9 mouse cellular contexts compared by ENCODE assay signal in the genomic region with DNA sequence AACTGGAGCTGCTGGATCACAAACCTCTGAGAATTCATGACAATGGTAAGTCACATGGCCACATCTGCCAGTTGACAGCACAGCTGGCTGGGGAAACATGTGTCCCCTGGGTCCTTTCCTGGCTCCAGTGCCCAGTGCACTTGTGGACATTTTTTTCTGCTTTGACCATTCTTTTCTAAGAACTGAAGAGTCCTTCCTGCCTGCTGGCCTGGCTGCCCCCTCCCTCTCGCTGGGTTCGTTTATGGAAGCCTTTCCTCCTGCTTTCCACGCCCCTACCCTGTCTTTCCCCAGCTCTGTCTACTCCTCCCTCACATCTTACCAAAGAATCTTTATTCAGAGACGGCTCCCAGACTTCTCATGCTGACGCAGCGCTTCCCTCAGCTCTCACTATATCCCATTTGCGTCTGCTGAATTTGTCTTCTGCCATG. TPM values are rescaled to one million over a fixed set of nuclear protein-coding genes. Genes with fewer than 3 reads are reported as not detected.
DNase-seq lines count a peak whose midpoint lies in the region; ATAC-seq and TF ChIP-seq lines count a peak whose summit lies in the region.
"Had no signal": no experiment of that assay in that cellular context is flagged by ENCODE, and none has a peak within 500 bp of the region (broad histone marks: within the 10 kb centered on the region; RNA-seq: fewer than 3 reads in every experiment).

No protein-coding gene starts in this region.

- H3K36me3 ChIP-seq in hindbrain, embryonic 11.5 days (ENCODE audit: control insufficient read depth, insufficient read depth, low read length): no peaks in the 10 kb centered on the region
- H3K36me3 ChIP-seq in hindbrain, embryonic 12.5 days: no peaks in the 10 kb centered on the region
- H3K36me3 ChIP-seq in stomach, embryonic 16.5 days (ENCODE audit: control insufficient read depth, insufficient read depth, low read length): no peaks in the 10 kb centered on the region
- no peaks in the 10 kb centered on the region for H3K36me3 ChIP-seq in stomach, postnatal 0 days (ENCODE audit: control insufficient read depth, insufficient read depth, low read length)
- no peaks in the 10 kb centered on the region for H3K36me3 ChIP-seq in hindbrain, embryonic 16.5 days (ENCODE audit: control insufficient read depth, insufficient read depth, low read length)
- H3K36me3 ChIP-seq in liver, embryonic 12.5 days: no peaks in the 10 kb centered on the region

- H3K27me3 ChIP-seq in hindbrain, embryonic 11.5 days (ENCODE audit: control insufficient read depth, insufficient read depth, low read length): no peaks in the 10 kb centered on the region
- H3K27me3 ChIP-seq in hindbrain, embryonic 12.5 days: no peaks in the 10 kb centered on the region
- no peaks in the 10 kb centered on the region for H3K27me3 ChIP-seq in stomach, embryonic 16.5 days (ENCODE audit: control insufficient read depth, insufficient read depth, low read length)
- no peaks in the 10 kb centered on the region for H3K27me3 ChIP-seq in stomach, postnatal 0 days (ENCODE audit: control insufficient read depth, insufficient read depth, low read length)
- H3K27me3 ChIP-seq in hindbrain, embryonic 16.5 days (replicated peaks; ENCODE audit: control insufficient read depth, insufficient read depth, low read length): no peaks in the 10 kb centered on the region
- H3K27me3 ChIP-seq in liver, embryonic 12.5 days (replicated peaks): no peaks in the 10 kb centered on the region

- no peak overlapping the region for H3K4me3 ChIP-seq in hindbrain, embryonic 11.5 days (ENCODE audit: low read depth, low read length)
- H3K4me3 ChIP-seq in hindbrain, embryonic 12.5 days: no peak overlapping the region
- H3K4me3 ChIP-seq in stomach, embryonic 16.5 days (replicated peaks; ENCODE audit: low read length): no peak overlapping the region
- H3K4me3 ChIP-seq in stomach, postnatal 0 days (ENCODE audit: low read depth, low read length): no peak overlapping the region
- no peak overlapping the region for H3K4me3 ChIP-seq in hindbrain, embryonic 16.5 days (ENCODE audit: low read length)
- no peak overlapping the region for H3K4me3 ChIP-seq in liver, embryonic 12.5 days

- no peak overlapping the region for H3K4me2 ChIP-seq in hindbrain, embryonic 11.5 days (replicated peaks; ENCODE audit: low read depth, low read length)
- H3K4me2 ChIP-seq in hindbrain, embryonic 12.5 days (replicated peaks): no peak overlapping the region
- H3K4me2 ChIP-seq in stomach, embryonic 16.5 days (ENCODE audit: low read depth, low read length): no peak overlapping the region
- no peak overlapping the region for H3K4me2 ChIP-seq in stomach, postnatal 0 days (replicated peaks; ENCODE audit: low read depth)
- no peak overlapping the region for H3K4me2 ChIP-seq in hindbrain, embryonic 16.5 days (ENCODE audit: low read length)
- H3K4me2 ChIP-seq in liver, embryonic 12.5 days: no peak overlapping the region

- no peaks in the 10 kb centered on the region for H3K4me1 ChIP-seq in hindbrain, embryonic 11.5 days (replicated peaks; ENCODE audit: control insufficient read depth, insufficient read depth, low read length)
- H3K4me1 ChIP-seq in hindbrain, embryonic 12.5 days: peaks cover 8% of the 10 kb centered on the region; the same call in 1 of the 2 replicates
- no peaks in the 10 kb centered on the region for H3K4me1 ChIP-seq in stomach, embryonic 16.5 days (ENCODE audit: control insufficient read depth, insufficient read depth, low read length)
- H3K4me1 ChIP-seq in stomach, postnatal 0 days (replicated peaks; ENCODE audit: control insufficient read depth, insufficient read depth): no peaks in the 10 kb centered on the region
- no peaks in the 10 kb centered on the region; the same call in 1 of the 2 replicates for H3K4me1 ChIP-seq in hindbrain, embryonic 16.5 days (ENCODE audit: control insufficient read depth, insufficient read depth, low read depth, low read length)
- peaks cover 6% of the 10 kb centered on the region; the same call in 1 of the 2 replicates for H3K4me1 ChIP-seq in liver, embryonic 12.5 days

- no peak for TF ChIP-seq EP300 in stomach, postnatal 0 days (optimal IDR thresholded peaks at IDR 0.05)

- no peak overlapping the region for H3K27ac ChIP-seq in hindbrain, embryonic 11.5 days (ENCODE audit: low read depth, low read length)
- no peak overlapping the region for H3K27ac ChIP-seq in hindbrain, embryonic 12.5 days
- no peak overlapping the region for H3K27ac ChIP-seq in stomach, embryonic 16.5 days (ENCODE audit: low read length)
- no peak overlapping the region for H3K27ac ChIP-seq in stomach, postnatal 0 days (replicated peaks)
- H3K27ac ChIP-seq in hindbrain, embryonic 16.5 days (ENCODE audit: low read depth, low read length): no peak overlapping the region
- H3K27ac ChIP-seq in liver, embryonic 12.5 days: no peak overlapping the region

- no peak overlapping the region for H3K9ac ChIP-seq in hindbrain, embryonic 11.5 days (ENCODE audit: low read depth, low read length)
- no peak overlapping the region for H3K9ac ChIP-seq in hindbrain, embryonic 12.5 days
- no peak overlapping the region for H3K9ac ChIP-seq in stomach, embryonic 16.5 days (ENCODE audit: low read length)
- no peak overlapping the region for H3K9ac ChIP-seq in stomach, postnatal 0 days (ENCODE audit: low read length)
- H3K9ac ChIP-seq in hindbrain, embryonic 16.5 days (ENCODE audit: low read depth, low read length): no peak overlapping the region
- no peak overlapping the region for H3K9ac ChIP-seq in liver, embryonic 12.5 days
- H3K9ac ChIP-seq: liver, postnatal 0 days had no signal

- no peaks in the 10 kb centered on the region for H3K9me3 ChIP-seq in hindbrain, embryonic 11.5 days (ENCODE audit: control insufficient read depth, low read length)
- H3K9me3 ChIP-seq in hindbrain, embryonic 12.5 days (replicated peaks): no peaks in the 10 kb centered on the region
- no peaks in the 10 kb centered on the region for H3K9me3 ChIP-seq in stomach, embryonic 16.5 days (replicated peaks; ENCODE audit: control insufficient read depth, low read length)
- H3K9me3 ChIP-seq in stomach, postnatal 0 days (ENCODE audit: control insufficient read depth, low read length): no peaks in the 10 kb centered on the region
- no peaks in the 10 kb centered on the region for H3K9me3 ChIP-seq in hindbrain, embryonic 16.5 days (ENCODE audit: control insufficient read depth, low read length)
- no peaks in the 10 kb centered on the region for H3K9me3 ChIP-seq in liver, embryonic 12.5 days (replicated peaks)

- peak; percentile 2 for DNase-seq in hindbrain, embryonic 11.5 days (ENCODE audit: low spot score)
- DNase-seq in stomach, postnatal 0 days (ENCODE audit: low spot score): no peak
- DNase-seq in urinary bladder, adult 2 months (ENCODE audit: low spot score): no peak
- DNase-seq in cerebellum, postnatal 25 days: no peak
- DNase-seq: liver, postnatal 0 days had no signal

- TF ChIP-seq CTCF in stomach, postnatal 0 days (IDR thresholded peaks at IDR 0.05; ENCODE audit: low read depth): no peak

- WGBS in hindbrain, embryonic 11.5 days: 52% methylated on average over 7 of the region's 7 CpGs
- 47% methylated on average over 7 of the region's 7 CpGs for WGBS in hindbrain, embryonic 12.5 days
- WGBS in stomach, embryonic 16.5 days: 31% methylated on average over 7 of the region's 7 CpGs
- WGBS in stomach, postnatal 0 days: 29% methylated on average over 7 of the region's 7 CpGs
- 43% methylated on average over 7 of the region's 7 CpGs for WGBS in hindbrain, embryonic 16.5 days
- 44% methylated on average over 7 of the region's 7 CpGs for WGBS in liver, embryonic 12.5 days (ENCODE audit: insufficient replicate concordance)

- no peak for ATAC-seq in hindbrain, embryonic 11.5 days (ENCODE audit: low FRiP score)
- no peak for ATAC-seq in hindbrain, embryonic 12.5 days (ENCODE audit: low FRiP score)
- peak; percentile 33; the same call in 1 of the 2 replicates for ATAC-seq in stomach, embryonic 16.5 days (ENCODE audit: insufficient read depth, low FRiP score)
- no peak for ATAC-seq in stomach, postnatal 0 days (ENCODE audit: low FRiP score, low TSS enrichment)
- ATAC-seq in hindbrain, embryonic 16.5 days: peak; percentile 20; the same call in 1 of the 2 replicates
- no peak for ATAC-seq in liver, embryonic 12.5 days
- ATAC-seq: liver, postnatal 0 days had no signal

RNA-seq across cellular contexts. Expression of gene Scand1, which starts 40.8 kb away (rescaled TPM):
- 81.9 and 87.2 TPM in 2 replicates for polyA plus RNA-seq in hindbrain, embryonic 11.5 days (2014; fragmentation: Nextera tagmentation; extraction: Ambion mirVana)
- 121 and 126 TPM in 2 replicates for polyA plus RNA-seq in hindbrain, embryonic 12.5 days (2016; fragmentation: Nextera tagmentation; extraction: Ambion mirVana)
- polyA plus RNA-seq in stomach, embryonic 16.5 days (2015; fragmentation: Nextera tagmentation; extraction: Ambion mirVana): 27.2 and 31.3 TPM in 2 replicates
- polyA plus RNA-seq in stomach, postnatal 0 days (2015; fragmentation: Nextera tagmentation; extraction: Ambion mirVana): 116 TPM in 2 replicates
- polyA plus RNA-seq in hindbrain, embryonic 16.5 days (2015; fragmentation: Nextera tagmentation; extraction: Ambion mirVana): 77.3 and 84.0 TPM in 2 replicates
- polyA plus RNA-seq in urinary bladder, adult 2 months (2012; rRNA removed): 71.0 and 72.5 TPM in 2 replicates
- 57.4 and 65.1 TPM in 2 replicates for polyA plus RNA-seq in liver, embryonic 12.5 days (2016; fragmentation: Nextera tagmentation; extraction: Ambion mirVana)

RNA-seq across cellular contexts. Expression of gene Cnbd2, which starts 41.2 kb away (rescaled TPM):
- polyA plus RNA-seq in hindbrain, embryonic 11.5 days (2014; fragmentation: Nextera tagmentation; extraction: Ambion mirVana): 4.4 and 4.6 TPM in 2 replicates
- 6.4 and 6.7 TPM in 2 replicates for polyA plus RNA-seq in hindbrain, embryonic 12.5 days (2016; fragmentation: Nextera tagmentation; extraction: Ambion mirVana)
- polyA plus RNA-seq in stomach, embryonic 16.5 days (2015; fragmentation: Nextera tagmentation; extraction: Ambion mirVana): 2.4 and 3.3 TPM in 2 replicates
- 6.1 and 6.3 TPM in 2 replicates for polyA plus RNA-seq in stomach, postnatal 0 days (2015; fragmentation: Nextera tagmentation; extraction: Ambion mirVana)
- 6.2 and 6.8 TPM in 2 replicates for polyA plus RNA-seq in hindbrain, embryonic 16.5 days (2015; fragmentation: Nextera tagmentation; extraction: Ambion mirVana)
- 3.4 and 4.5 TPM in 2 replicates for polyA plus RNA-seq in urinary bladder, adult 2 months (2012; rRNA removed)
- 2.0 TPM in 2 replicates for polyA plus RNA-seq in liver, embryonic 12.5 days (2016; fragmentation: Nextera tagmentation; extraction: Ambion mirVana)

Comparison
In these comparisons a context has a peak if more than half of its experiments do, and no peak if none do; other contexts are left out.
1. ATAC-seq: peak in stomach, embryonic 16.5 days (single experiment) and hindbrain, embryonic 16.5 days (single experiment); none in hindbrain, embryonic 11.5 days (single experiment), hindbrain, embryonic 12.5 days (single experiment), stomach, postnatal 0 days (single experiment) and liver, embryonic 12.5 days (single experiment).